Mouse (Mus musculus) kidney, postnatal 36 days (tissue): ENCODE measurements around the gene Igfbpl1.

Experiments
- DNase-seq, 2 experiments: peaks; one replicate each; pipeline ENCODE4 v3.0.0; 2021 to 2022; ENCODE audit warnings: mixed read lengths in 2 of 2

Igfbpl1 gene

GRCm38 (mm10) chr4:45826275-45827040, at the start of gene Igfbpl1:
TSS of gene Igfbpl1 (minus strand) at chr4:45826923.
- DNase-seq, result no peak

- no peak for DNase-seq
Observed at GRCm38 (mm10) chr4:45872147-45872546, 45.4 kb upstream of the Igfbpl1 start.

GRCm38 (mm10) chr4:45869021-45869815, 42.5 kb upstream of the Igfbpl1 start:
- no peak for DNase-seq

- DNase-seq, result no peak
Observed at GRCm38 (mm10) chr4:45867416-45867815, 40.7 kb upstream of the Igfbpl1 start.

- DNase-seq, result no peak
Observed at GRCm38 (mm10) chr4:45861160-45861559, 34.4 kb upstream of the Igfbpl1 start.

GRCm38 (mm10) chr4:45855803-45856424, 29.2 kb upstream of the Igfbpl1 start:
- DNase-seq, result peak; percentile 79 to 90

- no peak for DNase-seq
Observed at GRCm38 (mm10) chr4:45853496-45854246, 26.9 kb upstream of the Igfbpl1 start.

GRCm38 (mm10) chr4:45851640-45852051, 24.9 kb upstream of the Igfbpl1 start:
- peak; percentile 77 to 82 for DNase-seq

GRCm38 (mm10) chr4:45849419-45849818, 22.7 kb upstream of the Igfbpl1 start:
- DNase-seq, result no peak

GRCm38 (mm10) chr4:45848825-45849156, 22.1 kb upstream of the Igfbpl1 start:
- DNase-seq, result peak; percentile 18 to 34

- no peak for DNase-seq
Observed at GRCm38 (mm10) chr4:45848109-45848824, 21.5 kb upstream of the Igfbpl1 start, which contains the start of gene Stra6l. TSS of gene Stra6l (plus strand) at chr4:45848664.

- no peak for DNase-seq
Observed at GRCm38 (mm10) chr4:45846263-45846662, 19.5 kb upstream of the Igfbpl1 start.

GRCm38 (mm10) chr4:45844355-45844754, 17.6 kb upstream of the Igfbpl1 start:
- DNase-seq, result peak in 1 of 2 experiments; percentile 62

GRCm38 (mm10) chr4:45833461-45833860, 6.7 kb upstream of the Igfbpl1 start:
- DNase-seq, result no peak

- no peak for DNase-seq
Observed at GRCm38 (mm10) chr4:45831996-45832395, 5.3 kb upstream of the Igfbpl1 start.

- no peak for DNase-seq
Observed at GRCm38 (mm10) chr4:45829907-45830759, 3.4 kb upstream of the Igfbpl1 start.

- no peak for DNase-seq
Observed at GRCm38 (mm10) chr4:45824761-45825556, 1.8 kb downstream of the Igfbpl1 start.

GRCm38 (mm10) chr4:45824049-45824760, 2.5 kb downstream of the Igfbpl1 start:
- no peak for DNase-seq

- no peak for DNase-seq
Observed at GRCm38 (mm10) chr4:45822781-45823575, 3.7 kb downstream of the Igfbpl1 start.
